Mouse (Mus musculus) myocyte (in vitro differentiated cells): Measurements from ENCODE around the gene Rgs3. TPM values are rescaled to one million over a fixed set of nuclear protein-coding genes. Genes with fewer than 3 reads are reported as not detected.

Experiments
- H3K27me3 ChIP-seq: one replicate; pipeline ENCODE4 v1.6.1; 2011; ENCODE audit not compliant: control insufficient read depth, insufficient read depth, insufficient read length
- H3K36me3 ChIP-seq: one replicate; pipeline ENCODE4 v1.6.1; 2011; ENCODE audit not compliant: control insufficient read depth, insufficient read depth
- H3K4me2 ChIP-seq: one replicate; pipeline ENCODE4 v1.6.1; 2011; ENCODE audit warnings: low read depth, control low read depth
- H3K4me3 ChIP-seq: one replicate; pipeline ENCODE4 v1.5.1; 2011; ENCODE audit warnings: mild to moderate bottlenecking, control low read depth, moderate library complexity
- H3K79me2 ChIP-seq: one replicate; pipeline ENCODE4 v1.6.1; 2011; ENCODE audit not compliant: control insufficient read depth, insufficient read depth
- H3ac ChIP-seq: one replicate; pipeline ENCODE4 v1.6.1; 2011; ENCODE audit not compliant: control insufficient read depth, insufficient read length
- CEBPB ChIP-seq: IDR thresholded peaks from 2 replicates; pipeline ENCODE4 v1.6.1; 2011; ENCODE audit warnings: mild to moderate bottlenecking, moderate library complexity; ENCODE audit not compliant: poor library complexity, insufficient read depth, severe bottlenecking
- E2F4 ChIP-seq: IDR thresholded peaks from one replicate; pipeline ENCODE4 v1.6.1; 2011; ENCODE audit warnings: mild to moderate bottlenecking, control low read depth, moderate library complexity; ENCODE audit not compliant: insufficient read depth
- MAX ChIP-seq: IDR thresholded peaks from one replicate; pipeline ENCODE4 v1.6.1; 2011; ENCODE audit warnings: low read depth, mild to moderate bottlenecking, control low read depth
- MYOD1 ChIP-seq, 3 experiments: IDR thresholded peaks; one replicate each; pipeline ENCODE4 v1.6.1; 2011; ENCODE audit warnings: control low read depth in 2 of 3, low read depth in 2 of 3, mild to moderate bottlenecking in 2 of 3, moderate library complexity in 1 of 3; ENCODE audit not compliant: insufficient read length in 2 of 3, control insufficient read depth in 1 of 3
- MYOG ChIP-seq, 3 experiments: IDR thresholded peaks; one replicate each; pipeline ENCODE4 v1.6.1; 2011; ENCODE audit warnings: control low read depth in 2 of 3, low read depth in 2 of 3, mild to moderate bottlenecking in 2 of 3; ENCODE audit not compliant: insufficient read length in 2 of 3, control insufficient read depth in 1 of 3, insufficient read depth in 1 of 3
- POLR2A ChIP-seq: IDR thresholded peaks from one replicate; pipeline ENCODE4 v1.6.1; 2011; ENCODE audit warnings: low read depth, mild to moderate bottlenecking, control low read depth, moderate library complexity; ENCODE audit not compliant: insufficient read length
- POLR2AphosphoS2 ChIP-seq: IDR thresholded peaks from one replicate; pipeline ENCODE4 v1.6.1; 2011; ENCODE audit warnings: low read depth, control low read depth; ENCODE audit not compliant: insufficient read length
- REST ChIP-seq: IDR thresholded peaks from one replicate; pipeline ENCODE4 v1.6.1; 2011; ENCODE audit warnings: mild to moderate bottlenecking, control low read depth, moderate library complexity; ENCODE audit not compliant: insufficient read depth, insufficient read length
- SRF ChIP-seq: IDR thresholded peaks from one replicate; pipeline ENCODE4 v1.6.1; 2011; ENCODE audit warnings: low read depth; ENCODE audit not compliant: control insufficient read depth, insufficient read length
- TCF12 ChIP-seq: IDR thresholded peaks from one replicate; pipeline ENCODE4 v1.6.1; 2011; ENCODE audit warnings: mild to moderate bottlenecking, control low read depth; ENCODE audit not compliant: poor library complexity, insufficient read depth, severe bottlenecking
- TCF3 ChIP-seq: IDR thresholded peaks from one replicate; pipeline ENCODE4 v1.6.1; 2011; ENCODE audit warnings: low read depth, control low read depth; ENCODE audit not compliant: insufficient read length
- USF1 ChIP-seq: IDR thresholded peaks from one replicate; pipeline ENCODE4 v1.6.1; 2011; ENCODE audit warnings: low read depth, mild to moderate bottlenecking, control low read depth, moderate library complexity
- polyA plus RNA-seq: library from polyadenylated mRNA; unstranded; fragments of >200 nt; fragmentation: generic; extraction: Trizol; gene quantifications from one replicate; pipeline ENCODE4 v1.2.1, GENCODE M21; 2012; ENCODE audit warnings: missing spikeins

The Rgs3 gene
- polyA plus RNA-seq, 1 experiment: 40.4 TPM

GRCm38 (mm10) chr4:62729941-62730340 is 170.3 kb downstream of the Rgs3 start:
- no peaks in the 10 kb centered on the region for H3K27me3 ChIP-seq
- no peak overlapping the region for H3ac ChIP-seq
- H3K79me2 ChIP-seq: no peaks in the 10 kb centered on the region
- no peak overlapping the region for H3K4me3 ChIP-seq
- no peak overlapping the region for H3K4me2 ChIP-seq
- no peak for TF ChIP-seq REST
- TF ChIP-seq TCF3: no peak
- no peaks in the 10 kb centered on the region for H3K36me3 ChIP-seq

DNA sequence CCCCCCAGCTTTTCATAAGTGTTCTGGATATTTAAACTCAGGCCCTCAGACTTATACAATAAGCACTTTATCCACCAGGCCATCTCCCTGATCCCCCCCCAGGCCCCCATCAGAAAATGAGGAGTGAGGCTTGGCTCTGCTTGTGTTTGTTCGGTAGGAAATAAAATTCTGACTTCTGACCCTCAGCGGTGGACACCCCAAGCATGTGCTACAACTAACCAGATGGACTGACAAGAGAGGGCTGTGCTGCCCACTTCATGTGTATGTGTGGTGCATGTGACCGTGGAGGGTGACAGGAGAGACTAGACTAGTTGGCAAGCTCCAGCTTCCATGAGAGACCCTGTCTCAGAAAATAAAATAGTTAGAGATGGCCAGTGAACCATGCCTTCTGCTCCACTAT is 171.2 kb downstream of the Rgs3 start:
- H3ac ChIP-seq: no peak overlapping the region
- TF ChIP-seq MAX: no peak
- no peak for TF ChIP-seq MYOD1 (IDR thresholded peaks at IDR 0.05; ENCODE audit: control insufficient read depth in 1 of 3, insufficient read length in 2 of 3, low read depth in 2 of 3)
- TF ChIP-seq MYOG (IDR thresholded peaks at IDR 0.05; ENCODE audit: control insufficient read depth in 1 of 3, insufficient read depth in 1 of 3, insufficient read length in 2 of 3, low read depth in 2 of 3): no peak
- TF ChIP-seq SRF: no peak
- TF ChIP-seq TCF12: no peak
- TF ChIP-seq TCF3: no peak
- TF ChIP-seq POLR2A: no peak
- TF ChIP-seq CEBPB: no peak
- TF ChIP-seq E2F4: no peak
- TF ChIP-seq POLR2AphosphoS2: no peak
- no peak for TF ChIP-seq USF1
- TF ChIP-seq REST: no peak
- no peaks in the 10 kb centered on the region for H3K36me3 ChIP-seq
- H3K27me3 ChIP-seq: no peaks in the 10 kb centered on the region
- no peak overlapping the region for H3K4me3 ChIP-seq
- H3K4me2 ChIP-seq: no peak overlapping the region
- H3K79me2 ChIP-seq: no peaks in the 10 kb centered on the region

DNA sequence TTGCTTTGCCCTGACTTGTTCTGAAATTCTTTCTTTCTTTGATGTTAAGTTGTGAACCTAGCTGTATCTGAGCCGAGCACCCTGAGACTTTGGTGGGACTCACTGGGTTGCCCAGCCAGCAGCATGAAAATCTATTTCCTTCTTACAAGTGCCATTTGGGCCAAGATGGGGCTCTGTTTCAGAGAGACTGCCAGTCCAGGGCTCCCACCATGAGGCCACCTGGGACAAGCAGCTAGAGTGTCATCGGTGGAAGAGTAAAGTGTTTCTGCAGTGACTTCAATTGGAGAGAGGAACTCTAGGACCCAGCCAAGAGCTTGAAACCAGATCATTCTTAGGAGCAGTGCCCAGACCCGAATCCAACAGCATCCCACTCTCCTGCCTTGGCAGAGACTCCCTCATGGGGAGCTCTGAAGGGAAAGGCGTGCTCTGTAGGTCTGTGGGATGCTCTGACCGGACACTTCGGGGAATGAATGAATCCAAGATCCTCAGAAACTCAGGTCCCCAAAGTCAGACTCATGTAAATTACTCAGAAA is 171.9 kb downstream of the Rgs3 start:
- TF ChIP-seq SRF (no peak), POLR2A (no peak), E2F4 (no peak), MAX (no peak), CEBPB (no peak), REST (no peak)
- Histone ChIP-seq H3K36me3 (no peaks in the 10 kb centered on the region), H3K27me3 (no peaks in the 10 kb centered on the region), H3K79me2 (no peaks in the 10 kb centered on the region), H3K4me2 (no peak overlapping the region), H3ac (no peak overlapping the region), H3K4me3 (no peak overlapping the region)

DNA sequence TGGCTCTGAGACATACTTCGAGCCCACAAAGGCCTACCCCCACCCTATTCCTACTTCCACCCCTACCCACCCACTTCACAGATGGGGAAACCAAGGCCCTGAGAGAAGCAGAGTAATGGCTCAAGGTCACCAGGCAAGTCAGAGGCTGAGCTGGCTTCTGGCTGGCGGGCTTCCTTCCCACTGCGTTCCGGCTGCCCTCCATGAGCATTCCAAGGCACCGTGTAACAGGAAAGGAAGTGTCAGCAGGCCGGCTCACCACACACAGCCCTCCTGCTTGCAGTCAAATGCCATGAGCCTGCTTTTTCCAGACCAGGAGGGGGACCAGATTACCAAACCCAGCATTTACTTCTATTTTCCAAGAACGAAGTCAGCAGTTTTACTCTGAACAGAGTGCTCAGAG is 172.4 kb downstream of the Rgs3 start:
- Histone ChIP-seq H3K27me3 (no peaks in the 10 kb centered on the region), H3ac (no peak overlapping the region), H3K4me2 (peak overlapping the region; percentile 64), H3K4me3 (no peak overlapping the region), H3K36me3 (no peaks in the 10 kb centered on the region), H3K79me2 (no peaks in the 10 kb centered on the region)
- TF ChIP-seq CEBPB: no peak

DNA sequence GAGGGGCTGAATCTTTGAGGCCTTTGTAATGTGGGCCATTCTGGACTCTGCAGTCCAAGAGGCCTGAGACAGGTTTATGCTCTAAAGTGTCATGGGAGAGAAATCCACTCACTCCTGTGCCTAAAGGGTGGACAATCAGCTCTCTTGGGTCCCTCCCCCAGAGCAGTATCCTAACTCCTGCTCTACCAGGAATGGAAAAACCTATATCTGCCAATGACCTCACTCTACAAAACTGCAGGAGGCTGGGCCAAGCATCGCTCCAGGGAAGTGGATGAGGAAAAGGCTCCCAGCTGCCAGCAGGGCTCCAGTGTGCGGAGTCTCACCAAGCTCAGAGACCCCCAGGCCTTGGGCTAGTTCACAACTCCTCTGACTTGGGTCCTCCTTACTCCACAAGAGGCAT is 173.2 kb downstream of the Rgs3 start:
- Histone ChIP-seq H3K36me3 (no peaks in the 10 kb centered on the region), H3K27me3 (no peaks in the 10 kb centered on the region), H3K79me2 (no peaks in the 10 kb centered on the region), H3K4me2 (peak overlapping the region; percentile 64), H3ac (no peak overlapping the region), H3K4me3 (no peak overlapping the region)
- peak in 1 of 3 experiments; percentile 26 for TF ChIP-seq MYOG (IDR thresholded peaks at IDR 0.05; ENCODE audit: control insufficient read depth in 1 of 3, insufficient read depth in 1 of 3, insufficient read length in 2 of 3, low read depth in 2 of 3)
- TF ChIP-seq POLR2AphosphoS2: no peak
- peak in 2 of 3 experiments; percentile 10 to 17 for TF ChIP-seq MYOD1 (IDR thresholded peaks at IDR 0.05; ENCODE audit: control insufficient read depth in 1 of 3, insufficient read length in 2 of 3, low read depth in 2 of 3)

GRCm38 (mm10) chr4:62733938-62734337 is 174.3 kb downstream of the Rgs3 start:
- H3K36me3 ChIP-seq: no peaks in the 10 kb centered on the region
- no peak overlapping the region for H3K4me3 ChIP-seq
- TF ChIP-seq MYOD1 (IDR thresholded peaks at IDR 0.05; ENCODE audit: control insufficient read depth in 1 of 3, insufficient read length in 2 of 3, low read depth in 2 of 3) (peak in 1 of 3 experiments; percentile 55), USF1 (no peak), MYOG (IDR thresholded peaks at IDR 0.05; ENCODE audit: control insufficient read depth in 1 of 3, insufficient read depth in 1 of 3, insufficient read length in 2 of 3, low read depth in 2 of 3) (peak in 2 of 3 experiments; percentile 76 to 82)
- H3K79me2 ChIP-seq: no peaks in the 10 kb centered on the region
- H3K27me3 ChIP-seq: no peaks in the 10 kb centered on the region
- no peak overlapping the region for H3ac ChIP-seq
- no peak overlapping the region for H3K4me2 ChIP-seq
